ENCODE assay signal across 15 mouse cellular contexts in the genomic region with DNA sequence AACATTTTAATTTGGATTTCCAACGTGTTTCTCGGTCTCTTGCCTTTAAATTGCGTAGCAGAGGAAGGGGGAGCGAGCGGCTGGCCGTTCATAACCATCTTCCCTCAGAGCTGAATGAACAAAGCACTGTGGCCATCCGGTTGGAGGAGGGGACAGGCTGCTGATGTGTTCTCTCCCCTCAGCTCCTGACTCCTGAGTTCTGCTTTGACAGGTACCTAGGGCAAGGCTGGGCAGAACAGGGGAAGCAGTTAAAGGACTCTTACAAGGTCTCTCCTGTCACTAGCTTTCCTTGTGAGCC. TPM values are rescaled to one million over a fixed set of nuclear protein-coding genes. Genes with fewer than 3 reads are reported as not detected.
DNase-seq lines count a peak whose midpoint lies in the region; ATAC-seq lines count a peak whose summit lies in the region.
"Had no signal": no experiment of that assay in that cellular context is flagged by ENCODE, and none has a peak within 500 bp of the region (broad histone marks: within the 10 kb centered on the region; RNA-seq: fewer than 3 reads in every experiment).

No protein-coding gene starts in this region.

- no peak for DNase-seq in midbrain, embryonic 11.5 days (ENCODE audit: low spot score, missing footprints)
- peak; percentile 41 for DNase-seq in hindbrain, embryonic 14.5 days (ENCODE audit: low spot score)
- no peak for DNase-seq in kidney, postnatal 36 days
- DNase-seq: cerebellum, adult 9-11 months; layer of hippocampus, adult 9-11 months; liver, embryonic 13.5 days; thymus, adult 18-20 months had no signal

- H3K9ac ChIP-seq in midbrain, embryonic 13.5 days (replicated peaks) = peak overlapping the region; percentile 28; the same call in 1 of the 2 replicates
- no peak overlapping the region for H3K9ac ChIP-seq in midbrain, embryonic 11.5 days (ENCODE audit: low read length)
- H3K9ac ChIP-seq in forebrain, embryonic 13.5 days = peak overlapping the region; percentile 50; the same call in 1 of the 2 replicates
- peak overlapping the region; percentile 16 for H3K9ac ChIP-seq in hindbrain, embryonic 14.5 days
- no peak overlapping the region for H3K9ac ChIP-seq in neural tube, embryonic 13.5 days
- H3K9ac ChIP-seq in intestine, embryonic 16.5 days (ENCODE audit: low read depth, low read length) = no peak overlapping the region
- H3K9ac ChIP-seq: liver, embryonic 13.5 days had no signal

- ATAC-seq in midbrain, embryonic 13.5 days = peak; percentile 29
- no peak; the same call in 1 of the 2 replicates for ATAC-seq in midbrain, embryonic 11.5 days (ENCODE audit: low FRiP score)
- peak; percentile 72 for ATAC-seq in forebrain, embryonic 13.5 days
- 0 out of 2 replicates have a peak, but pooled peaks have one; percentile 26 for ATAC-seq in hindbrain, embryonic 14.5 days (ENCODE audit: low FRiP score)
- ATAC-seq in neural tube, embryonic 13.5 days (ENCODE audit: low read depth) = peak; percentile 62; the same call in 1 of the 2 replicates
- ATAC-seq in granulocyte monocyte progenitor cell, adult 5-6 weeks (replicated peaks; ENCODE audit: poor library complexity, severe bottlenecking) = no peak
- ATAC-seq in intestine, embryonic 16.5 days = no peak

- no peak overlapping the region for H3K4me3 ChIP-seq in midbrain, embryonic 13.5 days (replicated peaks)
- no peak overlapping the region for H3K4me3 ChIP-seq in midbrain, embryonic 11.5 days (ENCODE audit: low read depth, low read length)
- H3K4me3 ChIP-seq in forebrain, embryonic 13.5 days = no peak overlapping the region
- H3K4me3 ChIP-seq in hindbrain, embryonic 14.5 days (replicated peaks; ENCODE audit: low read length) = no peak overlapping the region
- no peak overlapping the region for H3K4me3 ChIP-seq in neural tube, embryonic 13.5 days
- H3K4me3 ChIP-seq in intestine, embryonic 16.5 days (ENCODE audit: low read length) = no peak overlapping the region
- H3K4me3 ChIP-seq: erythroblast, embryonic 14.5 days; liver, embryonic 13.5 days had no signal

- H3K27ac ChIP-seq in midbrain, embryonic 13.5 days = peak overlapping the region; percentile 54
- no peak overlapping the region for H3K27ac ChIP-seq in midbrain, embryonic 11.5 days (ENCODE audit: low read depth, low read length)
- H3K27ac ChIP-seq in forebrain, embryonic 13.5 days = peak overlapping the region; percentile 77
- peak overlapping the region; percentile 75 for H3K27ac ChIP-seq in hindbrain, embryonic 14.5 days
- peak overlapping the region; percentile 57 for H3K27ac ChIP-seq in neural tube, embryonic 13.5 days (replicated peaks)
- no peak overlapping the region for H3K27ac ChIP-seq in intestine, embryonic 16.5 days (ENCODE audit: low read length)
- H3K27ac ChIP-seq: kidney, postnatal 0 days; liver, embryonic 13.5 days had no signal

- H3K4me1 ChIP-seq in midbrain, embryonic 13.5 days (replicated peaks) = peaks cover 22% of the 10 kb centered on the region
- no peaks in the 10 kb centered on the region for H3K4me1 ChIP-seq in midbrain, embryonic 11.5 days (ENCODE audit: control insufficient read depth, insufficient read depth, low read length)
- H3K4me1 ChIP-seq in forebrain, embryonic 13.5 days = peaks cover 31% of the 10 kb centered on the region
- peaks cover 24% of the 10 kb centered on the region for H3K4me1 ChIP-seq in hindbrain, embryonic 14.5 days (replicated peaks; ENCODE audit: control insufficient read depth, insufficient read depth, low read length)
- H3K4me1 ChIP-seq in neural tube, embryonic 13.5 days (replicated peaks) = peaks cover 31% of the 10 kb centered on the region
- no peaks in the 10 kb centered on the region for H3K4me1 ChIP-seq in intestine, embryonic 16.5 days (ENCODE audit: control insufficient read depth, insufficient read depth, low read length)
- H3K4me1 ChIP-seq: liver, embryonic 13.5 days had no signal

- H3K27me3 ChIP-seq in midbrain, embryonic 13.5 days = no peaks in the 10 kb centered on the region
- no peaks in the 10 kb centered on the region for H3K27me3 ChIP-seq in midbrain, embryonic 11.5 days (ENCODE audit: control insufficient read depth, insufficient read depth, low read length)
- H3K27me3 ChIP-seq in forebrain, embryonic 13.5 days = no peaks in the 10 kb centered on the region
- H3K27me3 ChIP-seq in hindbrain, embryonic 14.5 days (ENCODE audit: control insufficient read depth, insufficient read depth, low read length) = no peaks in the 10 kb centered on the region
- H3K27me3 ChIP-seq in neural tube, embryonic 13.5 days = no peaks in the 10 kb centered on the region; the same call in 1 of the 2 replicates
- no peaks in the 10 kb centered on the region for H3K27me3 ChIP-seq in intestine, embryonic 16.5 days (replicated peaks; ENCODE audit: control insufficient read depth, insufficient read depth, low read length)
- H3K27me3 ChIP-seq: liver, embryonic 13.5 days had no signal

- H3K9me3 ChIP-seq in midbrain, embryonic 13.5 days = no peaks in the 10 kb centered on the region
- H3K9me3 ChIP-seq in midbrain, embryonic 11.5 days (ENCODE audit: control insufficient read depth, low read length) = no peaks in the 10 kb centered on the region
- no peaks in the 10 kb centered on the region for H3K9me3 ChIP-seq in forebrain, embryonic 13.5 days (replicated peaks)
- H3K9me3 ChIP-seq in hindbrain, embryonic 14.5 days (ENCODE audit: control insufficient read depth, low read length) = no peaks in the 10 kb centered on the region
- H3K9me3 ChIP-seq in neural tube, embryonic 13.5 days = no peaks in the 10 kb centered on the region
- H3K9me3 ChIP-seq in intestine, embryonic 16.5 days (ENCODE audit: control insufficient read depth, low read length) = no peaks in the 10 kb centered on the region
- H3K9me3 ChIP-seq: liver, embryonic 13.5 days had no signal

- WGBS in midbrain, embryonic 13.5 days = 26% methylated on average over 7 of the region's 7 CpGs
- 64% methylated on average over 7 of the region's 7 CpGs for WGBS in midbrain, embryonic 11.5 days
- whole genome bisulfite sequencing in forebrain, embryonic 13.5 days = 10% methylated on average over 7 of the region's 7 CpGs
- 12% methylated on average over 7 of the region's 7 CpGs for WGBS in hindbrain, embryonic 14.5 days
- WGBS in neural tube, embryonic 13.5 days = 11% methylated on average over 7 of the region's 7 CpGs
- 51% methylated on average over 7 of the region's 7 CpGs for WGBS in intestine, embryonic 16.5 days

- H3K36me3 ChIP-seq in midbrain, embryonic 13.5 days = no peaks in the 10 kb centered on the region
- no peaks in the 10 kb centered on the region for H3K36me3 ChIP-seq in midbrain, embryonic 11.5 days (ENCODE audit: control insufficient read depth, insufficient read depth, low read length)
- H3K36me3 ChIP-seq in forebrain, embryonic 13.5 days (ENCODE audit: poor library complexity, severe bottlenecking) = no peaks in the 10 kb centered on the region
- H3K36me3 ChIP-seq in hindbrain, embryonic 14.5 days (replicated peaks; ENCODE audit: control insufficient read depth, insufficient read depth) = no peaks in the 10 kb centered on the region
- H3K36me3 ChIP-seq in neural tube, embryonic 13.5 days = no peaks in the 10 kb centered on the region
- H3K36me3 ChIP-seq in intestine, embryonic 16.5 days (ENCODE audit: control insufficient read depth, insufficient read depth, low read length) = no peaks in the 10 kb centered on the region
- H3K36me3 ChIP-seq: liver, embryonic 13.5 days had no signal

- H3K4me2 ChIP-seq in midbrain, embryonic 13.5 days (replicated peaks) = no peak overlapping the region
- no peak overlapping the region for H3K4me2 ChIP-seq in midbrain, embryonic 11.5 days
- H3K4me2 ChIP-seq in forebrain, embryonic 13.5 days = peak overlapping the region; percentile 18
- no peak overlapping the region for H3K4me2 ChIP-seq in hindbrain, embryonic 14.5 days (replicated peaks)
- no peak overlapping the region for H3K4me2 ChIP-seq in neural tube, embryonic 13.5 days
- no peak overlapping the region for H3K4me2 ChIP-seq in intestine, embryonic 16.5 days (ENCODE audit: low read depth, low read length)
- H3K4me2 ChIP-seq: liver, embryonic 13.5 days had no signal

RNA-seq across cellular contexts. Expression of a gene that starts 53.7 kb away (rescaled TPM):
- polyA plus RNA-seq in midbrain, embryonic 13.5 days (2015; fragmentation: Nextera tagmentation; extraction: Ambion mirVana) = 8.1 and 10.2 TPM in 2 replicates
- 2.4 TPM in 2 replicates for polyA plus RNA-seq in midbrain, embryonic 11.5 days (2014; fragmentation: Nextera tagmentation; extraction: Ambion mirVana)
- polyA plus RNA-seq in forebrain, embryonic 13.5 days (2015; fragmentation: Nextera tagmentation; extraction: Ambion mirVana) = 5.3 and 5.6 TPM in 2 replicates
- 11.7 and 12.3 TPM in 2 replicates for polyA plus RNA-seq in hindbrain, embryonic 14.5 days (2014; fragmentation: Nextera tagmentation; extraction: Ambion mirVana)
- polyA plus RNA-seq in neural tube, embryonic 13.5 days (2015; fragmentation: Nextera tagmentation; extraction: Ambion mirVana) = 4.4 and 4.6 TPM in 2 replicates
- not detected in 2 replicates for total RNA-seq in granulocyte monocyte progenitor cell, adult 5-6 weeks (2014; fragmentation: Nextera tagmentation)
- not detected in 2 replicates for total RNA-seq in granulocyte monocyte progenitor cell, adult 5-6 weeks (2017)
- 2.7 and 3.1 TPM in 2 replicates for polyA plus RNA-seq in intestine, embryonic 16.5 days (2015; fragmentation: Nextera tagmentation; extraction: Ambion mirVana)
- total RNA-seq: megakaryocyte, adult 5-6 weeks had no signal
- polyA plus RNA-seq: erythroblast, embryonic 14.5 days had no signal

Comparison
In these comparisons a context has a peak if more than half of its experiments do, and no peak if none do; other contexts are left out.
1. ATAC-seq: peak in midbrain, embryonic 13.5 days (single experiment), forebrain, embryonic 13.5 days (single experiment), hindbrain, embryonic 14.5 days (single experiment) and neural tube, embryonic 13.5 days (single experiment); none in midbrain, embryonic 11.5 days (single experiment), granulocyte monocyte progenitor cell, adult 5-6 weeks (single experiment) and intestine, embryonic 16.5 days (single experiment).
2. H3K27ac ChIP-seq: peak in midbrain, embryonic 13.5 days (single experiment), forebrain, embryonic 13.5 days (single experiment), hindbrain, embryonic 14.5 days (single experiment) and neural tube, embryonic 13.5 days (single experiment); none in midbrain, embryonic 11.5 days (single experiment) and intestine, embryonic 16.5 days (single experiment).
3. H3K9ac ChIP-seq: peak in midbrain, embryonic 13.5 days (single experiment), forebrain, embryonic 13.5 days (single experiment) and hindbrain, embryonic 14.5 days (single experiment); none in midbrain, embryonic 11.5 days (single experiment), neural tube, embryonic 13.5 days (single experiment) and intestine, embryonic 16.5 days (single experiment).